Mouse (Mus musculus) hindbrain, embryonic 15.5 days (tissue): ENCODE results near the gene Tmem37. TPM values are rescaled to one million over a fixed set of nuclear protein-coding genes. Genes with fewer than 3 reads are reported as not detected.
A peak's percentile ranks its signal among the peaks of the same experiment; 100 is the strongest.

ENCODE experiments used
- ATAC-seq: fragments of 200-750 bp; cut with Nextera tagmentation; 2 replicates; pipeline ENCODE4 v1.8.0; 2017; ENCODE audit warnings: low read depth, moderate number of reproducible peaks, moderate TSS enrichment; ENCODE audit not compliant: low FRiP score
- H3K27ac ChIP-seq: fragments of 300-500 bp; sonication (generic); replicated peaks from 2 replicates; pipeline ENCODE4 v1.5.1; 2015; ENCODE audit warnings: mild to moderate bottlenecking, inconsistent platforms
- H3K27me3 ChIP-seq: fragments of 300-500 bp; sonication (generic); 2 replicates; pipeline ENCODE4 v1.6.1; 2015; ENCODE audit warnings: control low read depth, inconsistent platforms
- H3K36me3 ChIP-seq: fragments of 300-500 bp; sonication (generic); 2 replicates; pipeline ENCODE4 v1.6.1; 2015; ENCODE audit warnings: control low read depth, inconsistent platforms
- H3K4me1 ChIP-seq: fragments of 300-500 bp; sonication (generic); replicated peaks from 2 replicates; pipeline ENCODE4 v1.6.1; 2015; ENCODE audit warnings: control low read depth, inconsistent platforms
- H3K4me2 ChIP-seq: fragments of 300-500 bp; sonication (generic); 2 replicates; pipeline ENCODE4 v1.6.1; 2015; ENCODE audit warnings: moderate library complexity, mild to moderate bottlenecking, inconsistent platforms
- H3K4me3 ChIP-seq: fragments of 300-500 bp; sonication (generic); 2 replicates; pipeline ENCODE4 v1.5.1; 2015; ENCODE audit warnings: mild to moderate bottlenecking, inconsistent platforms
- H3K9ac ChIP-seq: fragments of 300-500 bp; sonication (generic); 2 replicates; pipeline ENCODE4 v1.6.1; 2015; ENCODE audit warnings: inconsistent platforms
- H3K9me3 ChIP-seq: fragments of 300-500 bp; sonication (generic); 2 replicates; pipeline ENCODE4 v1.6.1; 2016; ENCODE audit warnings: control low read depth, inconsistent platforms
- WGBS: fragments of 180-500 bp; shearing (Covaris S2); methylation state at CpG from one replicate; pipeline ENCODE4 v1.1.7; 2015; 5-methylcytosine and 5-hydroxymethylcytosine counted together
- polyA plus RNA-seq: library from polyadenylated mRNA; unstranded; fragments of >200 nt; fragmentation: Nextera tagmentation; extraction: Ambion mirVana; gene quantifications from 2 replicates; pipeline ENCODE4 v1.2.1, GENCODE M21; 2015

Tmem37 gene
- polyA plus RNA-seq, 1 experiment from 2014 or later, result 7.6 TPM

DNA sequence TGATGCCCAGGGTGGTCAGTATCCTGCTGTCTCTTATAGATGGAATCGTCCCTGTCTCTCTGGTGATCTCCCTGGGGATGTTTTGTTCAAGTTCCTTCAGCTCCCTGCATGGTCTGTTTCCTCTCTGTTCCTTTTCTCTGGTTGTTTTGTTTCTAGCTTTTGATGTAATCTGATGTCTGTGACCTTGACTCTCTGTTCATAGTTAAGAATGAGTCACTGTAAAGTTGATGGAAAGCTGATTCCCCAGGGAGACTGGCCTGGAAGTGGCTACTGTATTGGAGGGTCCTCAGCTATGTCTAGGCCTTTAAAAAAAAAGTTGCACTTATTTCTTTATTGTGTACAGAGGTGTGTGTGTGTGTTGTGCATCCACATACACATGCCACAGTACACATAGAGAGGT is 22.8 kb downstream of the Tmem37 start:
- Histone ChIP-seq H3K4me1 (no peaks in the 10 kb centered on the region), H3K36me3 (no peaks in the 10 kb centered on the region), H3K4me3 (no peak overlapping the region), H3K27ac (no peak overlapping the region), H3K4me2 (no peak overlapping the region), H3K27me3 (no peaks in the 10 kb centered on the region), H3K9me3 (no peaks in the 10 kb centered on the region), H3K9ac (no peak overlapping the region)
- no peak for ATAC-seq
- WGBS, result 32% methylated on average over 1 of the region's 1 CpGs

DNA sequence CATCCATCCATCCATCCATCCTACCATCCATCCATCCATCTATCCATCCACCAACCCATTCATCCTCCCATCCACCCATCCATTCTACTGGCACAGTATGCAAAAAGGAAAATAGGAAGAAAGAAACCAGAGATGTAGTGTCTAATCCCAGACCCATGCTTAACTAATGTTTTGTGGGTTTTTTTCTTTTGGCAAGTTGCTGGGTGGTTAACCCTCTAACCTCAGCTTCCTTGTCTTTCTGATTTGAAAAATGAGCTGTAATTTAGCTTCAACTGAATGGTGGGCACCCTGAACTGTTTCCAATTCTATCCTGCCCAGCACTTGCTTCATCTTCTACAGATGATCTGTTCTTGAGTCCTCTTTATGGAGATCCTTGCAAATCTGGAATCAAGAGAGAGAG is 26.5 kb downstream of the Tmem37 start:
- no peak for ATAC-seq
- Histone ChIP-seq H3K9ac (no peak overlapping the region), H3K27me3 (no peaks in the 10 kb centered on the region), H3K36me3 (no peaks in the 10 kb centered on the region), H3K9me3 (no peaks in the 10 kb centered on the region), H3K4me2 (no peak overlapping the region), H3K4me3 (no peak overlapping the region), H3K4me1 (no peaks in the 10 kb centered on the region), H3K27ac (no peak overlapping the region)

DNA sequence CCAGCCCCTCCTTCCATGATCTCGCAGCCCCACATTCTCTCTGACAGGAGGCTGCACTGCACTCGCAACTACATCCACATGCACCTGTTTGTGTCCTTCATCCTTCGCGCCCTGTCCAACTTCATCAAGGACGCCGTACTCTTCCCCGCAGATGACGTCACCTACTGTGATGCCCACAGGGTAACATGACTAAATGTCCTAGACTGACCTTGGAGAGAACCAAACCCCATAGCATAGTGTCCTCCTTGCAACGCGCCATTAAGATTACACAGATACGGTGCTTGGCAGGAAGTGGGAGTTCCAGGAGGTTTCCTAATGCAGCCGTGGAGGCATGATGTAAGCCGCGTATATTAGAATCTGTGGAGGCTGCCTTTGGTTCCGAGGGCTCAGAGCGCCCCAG is 29.3 kb downstream of the Tmem37 start:
- H3K27me3 ChIP-seq, result no peaks in the 10 kb centered on the region
- no peaks in the 10 kb centered on the region for H3K9me3 ChIP-seq
- H3K9ac ChIP-seq, result no peak overlapping the region
- WGBS, result 91% methylated on average over 16 of the region's 16 CpGs
- H3K4me1 ChIP-seq, result no peaks in the 10 kb centered on the region
- H3K27ac ChIP-seq, result no peak overlapping the region
- H3K4me3 ChIP-seq, result no peak overlapping the region
- no peak overlapping the region for H3K4me2 ChIP-seq
- ATAC-seq, result no peak
- H3K36me3 ChIP-seq, result no peaks in the 10 kb centered on the region

DNA sequence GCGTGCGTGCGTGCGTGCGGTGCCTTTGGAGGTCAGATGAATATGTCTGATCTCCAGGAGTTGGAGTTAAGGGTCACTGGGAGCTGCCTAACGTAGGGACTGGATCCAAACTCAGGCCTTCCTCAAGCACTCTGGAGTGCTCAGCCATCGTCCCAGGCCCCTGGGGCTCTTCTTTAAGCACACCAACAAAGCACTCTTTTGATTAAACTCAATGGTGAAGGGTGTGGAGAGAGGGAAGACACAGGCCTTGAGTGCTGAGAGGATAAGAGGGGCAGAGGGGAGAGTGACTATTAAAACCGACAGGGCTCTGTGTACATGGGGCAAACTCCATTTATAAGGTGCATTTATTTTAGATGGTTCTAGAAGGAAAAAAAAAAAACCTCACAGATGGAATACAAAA is 31.5 kb downstream of the Tmem37 start:
- H3K4me3 ChIP-seq, result no peak overlapping the region
- WGBS, result 71% methylated on average over 8 of the region's 8 CpGs
- ATAC-seq, result no peak
- H3K4me1 ChIP-seq, result no peaks in the 10 kb centered on the region
- H3K4me2 ChIP-seq, result no peak overlapping the region
- H3K9ac ChIP-seq, result no peak overlapping the region
- no peak overlapping the region for H3K27ac ChIP-seq
- H3K9me3 ChIP-seq, result no peaks in the 10 kb centered on the region
- H3K36me3 ChIP-seq, result no peaks in the 10 kb centered on the region
- H3K27me3 ChIP-seq, result no peaks in the 10 kb centered on the region

DNA sequence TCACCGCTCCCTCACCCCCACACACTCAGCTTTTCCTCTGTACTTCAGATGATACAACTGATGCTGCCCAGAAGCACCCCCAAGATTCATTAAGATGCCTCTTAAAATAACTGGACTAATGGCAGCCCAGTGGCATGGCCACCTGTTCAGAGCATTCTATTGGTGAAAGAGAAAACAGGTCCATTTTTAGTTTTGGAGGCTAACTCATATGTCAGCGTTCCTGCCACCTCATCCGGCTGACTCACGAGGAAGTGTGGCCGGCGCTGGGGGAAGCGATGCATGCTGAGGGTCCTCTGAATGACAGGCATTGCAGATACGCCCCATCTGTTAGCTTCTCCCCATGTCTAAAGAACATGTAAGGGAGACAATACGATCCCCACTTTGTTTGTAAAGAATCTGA is 35.3 kb downstream of the Tmem37 start:
- Histone ChIP-seq H3K4me3 (no peak overlapping the region), H3K4me2 (no peak overlapping the region), H3K9me3 (no peaks in the 10 kb centered on the region), H3K9ac (no peak overlapping the region), H3K27ac (no peak overlapping the region), H3K36me3 (no peaks in the 10 kb centered on the region), H3K4me1 (no peaks in the 10 kb centered on the region), H3K27me3 (no peaks in the 10 kb centered on the region)
- ATAC-seq, result no peak
- 79% methylated on average over 9 of the region's 9 CpGs for WGBS

DNA sequence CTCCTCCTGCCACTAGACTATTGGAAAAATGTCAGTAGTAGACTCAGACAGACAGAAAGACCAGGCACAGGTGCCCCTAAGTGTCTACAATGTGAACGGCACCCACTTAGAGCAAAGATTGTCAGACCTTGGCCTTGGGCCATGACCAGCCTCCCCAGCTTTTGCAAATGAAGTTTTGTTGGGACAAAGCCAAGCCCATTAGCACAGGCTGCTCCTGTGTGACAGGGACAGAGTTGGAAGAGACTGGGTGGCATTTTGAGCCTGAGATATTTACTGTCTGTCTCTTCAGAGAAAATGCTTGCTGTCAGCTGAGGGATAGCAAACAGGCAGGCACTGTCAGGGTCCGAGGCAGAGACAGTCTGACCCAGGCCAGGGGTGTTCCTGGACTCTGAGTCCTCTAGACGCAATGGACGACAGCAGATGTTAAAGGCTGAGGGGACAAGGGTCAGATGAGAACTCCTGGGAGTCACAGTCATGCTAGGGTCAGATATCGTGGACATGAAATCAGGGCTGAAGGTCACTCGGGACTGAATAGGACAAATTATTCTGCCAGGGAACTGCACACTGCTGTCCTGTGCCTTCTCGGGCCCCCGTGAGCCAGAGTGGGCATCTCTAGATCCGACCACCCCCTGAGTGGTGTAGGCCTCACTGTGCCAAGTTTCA is 36.7 kb downstream of the Tmem37 start:
- WGBS, result 58% methylated on average over 9 of the region's 9 CpGs
- Histone ChIP-seq H3K27me3 (no peaks in the 10 kb centered on the region), H3K36me3 (no peaks in the 10 kb centered on the region), H3K4me1 (no peaks in the 10 kb centered on the region), H3K4me3 (no peak overlapping the region), H3K9ac (no peak overlapping the region), H3K9me3 (no peaks in the 10 kb centered on the region), H3K4me2 (no peak overlapping the region), H3K27ac (no peak overlapping the region)
- ATAC-seq, result no peak

DNA sequence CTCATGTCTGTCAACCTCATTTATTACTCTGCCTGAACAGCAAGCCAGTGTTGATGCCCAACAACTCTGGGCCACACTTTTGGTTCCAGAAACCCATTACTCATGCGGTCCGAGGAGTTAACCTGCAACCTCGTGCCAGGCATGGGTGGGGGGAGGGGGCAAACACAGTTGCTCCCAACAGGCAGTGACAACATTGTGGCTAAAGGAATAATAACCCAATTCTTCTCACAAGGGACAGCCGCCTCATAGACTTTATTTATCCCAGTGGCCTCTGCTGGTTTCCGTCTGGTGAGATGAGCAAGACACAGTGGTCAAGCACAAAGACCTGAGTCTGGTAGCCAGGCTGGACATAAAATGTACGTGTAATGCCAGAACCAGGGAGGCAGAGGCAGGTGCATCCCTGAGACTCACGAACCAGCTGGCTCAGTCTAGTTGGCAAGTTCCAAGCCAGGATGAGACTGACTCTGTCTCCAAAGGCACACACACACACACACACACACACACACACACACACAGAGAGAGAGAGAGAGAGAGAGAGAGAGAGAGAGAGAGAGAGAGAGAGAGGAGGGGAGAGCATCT is 38.3 kb downstream of the Tmem37 start:
- Histone ChIP-seq H3K9ac (no peak overlapping the region), H3K27me3 (no peaks in the 10 kb centered on the region), H3K4me3 (no peak overlapping the region), H3K36me3 (no peaks in the 10 kb centered on the region), H3K4me2 (no peak overlapping the region), H3K4me1 (no peaks in the 10 kb centered on the region), H3K27ac (no peak overlapping the region), H3K9me3 (no peaks in the 10 kb centered on the region)
- WGBS, result 75% methylated on average over 7 of the region's 7 CpGs
- no peak for ATAC-seq

DNA sequence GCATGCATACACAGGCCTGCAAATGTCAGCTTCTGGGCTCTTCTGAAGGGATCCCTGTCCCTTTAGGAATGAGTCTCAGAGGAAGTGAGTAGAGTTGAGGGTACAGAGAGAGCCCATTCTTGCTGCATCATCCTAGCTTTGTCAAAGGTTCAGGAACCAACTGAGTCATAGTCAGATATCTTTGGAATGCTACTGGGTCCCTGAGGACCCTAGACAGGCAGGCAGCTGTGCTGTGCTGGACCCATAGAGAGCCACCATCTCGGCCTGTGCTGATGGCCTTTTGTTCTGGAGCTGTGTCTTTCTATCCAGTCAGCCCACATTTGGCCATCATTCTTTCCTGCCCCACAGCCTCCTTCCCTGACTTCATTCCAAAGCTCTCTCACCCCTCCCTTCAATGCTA is 39.1 kb downstream of the Tmem37 start:
- no peak for ATAC-seq
- Histone ChIP-seq H3K27ac (no peak overlapping the region), H3K4me3 (no peak overlapping the region), H3K9me3 (no peaks in the 10 kb centered on the region), H3K4me2 (no peak overlapping the region), H3K4me1 (no peaks in the 10 kb centered on the region), H3K36me3 (no peaks in the 10 kb centered on the region), H3K9ac (no peak overlapping the region), H3K27me3 (no peaks in the 10 kb centered on the region)
- 47% methylated on average over 1 of the region's 1 CpGs for WGBS

DNA sequence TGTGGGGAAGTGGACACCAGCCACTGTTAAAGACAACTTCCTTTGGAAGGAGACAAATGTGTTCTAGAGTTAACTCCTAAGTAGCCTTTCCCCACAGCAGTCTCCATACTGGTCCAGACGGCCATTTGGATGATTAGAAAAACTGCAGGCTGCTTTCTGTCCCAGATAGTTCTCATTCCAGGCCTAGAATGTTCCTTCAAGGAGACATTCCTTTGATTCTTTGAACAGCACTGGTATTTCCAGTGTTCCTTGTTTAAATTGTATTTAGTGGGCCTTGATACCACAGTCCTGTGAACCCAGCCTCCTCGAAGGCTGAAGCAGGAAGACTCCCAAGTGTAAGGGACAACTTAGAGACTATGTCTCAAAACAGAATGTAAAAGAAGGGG is 40.4 kb downstream of the Tmem37 start:
- no peaks in the 10 kb centered on the region for H3K27me3 ChIP-seq
- H3K36me3 ChIP-seq, result no peaks in the 10 kb centered on the region
- H3K9me3 ChIP-seq, result no peaks in the 10 kb centered on the region
- 91% methylated on average over 2 of the region's 2 CpGs for WGBS
- no peaks in the 10 kb centered on the region for H3K4me1 ChIP-seq
- no peak for ATAC-seq
- no peak overlapping the region for H3K4me2 ChIP-seq
- H3K9ac ChIP-seq, result no peak overlapping the region
- H3K27ac ChIP-seq, result no peak overlapping the region
- no peak overlapping the region for H3K4me3 ChIP-seq

DNA sequence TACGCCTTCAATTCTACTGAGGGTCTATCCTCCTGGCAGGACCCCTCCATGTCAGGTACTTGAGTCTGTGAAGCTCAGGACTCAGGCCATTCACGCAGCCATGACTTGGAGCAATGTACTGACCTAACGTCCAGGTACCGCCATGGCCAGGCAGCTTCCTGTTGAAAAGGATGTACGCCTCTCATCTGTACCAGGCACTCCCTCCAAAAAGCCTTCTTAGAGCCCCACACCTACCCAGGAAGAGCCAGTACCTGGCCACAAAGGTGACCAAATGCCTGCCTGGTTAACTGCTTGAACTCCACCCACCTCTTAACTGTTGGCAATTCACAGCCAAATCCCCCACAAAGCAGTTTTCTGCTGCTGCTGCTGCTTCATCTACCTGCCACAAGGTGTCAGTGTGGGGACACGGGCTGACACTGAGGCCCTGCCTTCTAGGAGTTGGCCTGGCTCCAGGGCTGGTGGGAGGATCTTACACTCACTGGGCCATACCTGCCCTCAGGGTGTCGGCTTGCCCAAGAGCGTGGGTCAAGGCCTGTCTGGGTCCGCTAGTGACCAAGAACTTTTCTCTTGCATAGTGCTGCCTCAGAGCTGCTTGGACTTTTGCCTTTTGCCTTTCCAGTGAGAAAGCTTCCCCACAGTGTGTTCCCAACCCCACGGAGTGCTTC is 40.9 kb downstream of the Tmem37 start:
- no peak overlapping the region for H3K27ac ChIP-seq
- peak; percentile 54; the same call in 1 of the 2 replicates for ATAC-seq
- H3K27me3 ChIP-seq, result no peaks in the 10 kb centered on the region
- 51% methylated on average over 10 of the region's 10 CpGs for WGBS
- H3K4me3 ChIP-seq, result no peak overlapping the region
- no peaks in the 10 kb centered on the region for H3K36me3 ChIP-seq
- no peak overlapping the region for H3K4me2 ChIP-seq
- H3K9ac ChIP-seq, result no peak overlapping the region
- H3K9me3 ChIP-seq, result no peaks in the 10 kb centered on the region
- no peaks in the 10 kb centered on the region for H3K4me1 ChIP-seq

DNA sequence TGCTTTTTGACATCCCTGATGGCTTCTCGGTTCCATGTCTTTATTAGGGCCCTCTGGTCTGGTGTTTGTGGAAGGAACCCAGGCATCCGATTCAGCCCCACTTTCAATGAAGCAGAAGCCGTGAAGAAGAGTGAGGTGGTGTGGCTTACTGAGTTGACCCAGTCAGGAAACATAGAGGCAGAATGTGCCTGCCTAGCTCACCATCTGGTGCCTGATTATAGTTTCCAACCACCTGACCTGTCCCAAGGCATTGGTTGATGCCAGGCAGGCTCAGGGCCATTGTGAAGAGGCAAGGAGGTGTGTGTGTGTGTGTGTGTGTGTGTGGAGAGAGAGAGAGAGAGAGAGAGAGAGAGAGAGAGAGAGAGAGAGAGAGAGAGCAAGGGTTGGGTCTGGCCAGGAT is 43.4 kb downstream of the Tmem37 start:
- Histone ChIP-seq H3K4me2 (no peak overlapping the region), H3K9ac (no peak overlapping the region), H3K27ac (no peak overlapping the region), H3K4me1 (0 out of 2 replicates have a peak, but pooled peaks cover 3% of the 10 kb centered on the region), H3K4me3 (no peak overlapping the region), H3K36me3 (no peaks in the 10 kb centered on the region), H3K9me3 (no peaks in the 10 kb centered on the region), H3K27me3 (no peaks in the 10 kb centered on the region)
- 82% methylated on average over 3 of the region's 3 CpGs for WGBS
- ATAC-seq, result no peak

DNA sequence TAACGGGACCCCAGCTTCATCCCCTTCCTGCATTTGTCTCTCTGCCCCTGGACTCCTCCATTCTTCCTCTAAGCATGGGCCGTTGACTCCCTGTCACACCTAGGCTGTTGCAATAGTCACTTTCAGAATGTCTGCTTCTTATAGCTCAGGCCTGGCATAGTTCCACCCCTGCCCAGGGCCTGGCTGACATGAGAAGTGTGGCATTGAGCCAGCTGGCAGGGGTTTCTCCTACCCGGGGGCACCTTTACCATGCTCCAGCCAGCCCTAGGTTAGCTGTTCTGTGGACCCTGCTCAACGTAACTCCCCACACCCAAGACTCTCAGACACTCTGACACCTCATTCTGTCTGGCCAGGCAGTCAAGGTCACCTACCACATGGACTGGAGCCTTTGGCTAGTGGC is 46.2 kb downstream of the Tmem37 start:
- Histone ChIP-seq H3K27me3 (no peaks in the 10 kb centered on the region), H3K36me3 (no peaks in the 10 kb centered on the region), H3K27ac (no peak overlapping the region), H3K4me1 (0 out of 2 replicates have a peak, but pooled peaks cover 3% of the 10 kb centered on the region), H3K4me2 (no peak overlapping the region), H3K4me3 (no peak overlapping the region), H3K9me3 (no peaks in the 10 kb centered on the region), H3K9ac (no peak overlapping the region)
- 59% methylated on average over 4 of the region's 4 CpGs for WGBS
- ATAC-seq, result no peak; the same call in 1 of the 2 replicates
